Comparison of ENCODE assay signal across 17 mouse cellular contexts in genomic region chr12:16876667-16877066, GRCm38 (mm10). TPM values are rescaled to one million over a fixed set of nuclear protein-coding genes. Genes with fewer than 3 reads are reported as not detected.
DNase-seq lines count a peak whose midpoint lies in the region; ATAC-seq and TF ChIP-seq lines count a peak whose summit lies in the region.
"Had no signal": no experiment of that assay in that cellular context is flagged by ENCODE, and none has a peak within 500 bp of the region (broad histone marks: within the 10 kb centered on the region; RNA-seq: fewer than 3 reads in every experiment).

No protein-coding gene starts in this region.

- H3K4me1 ChIP-seq in heart, embryonic 11.5 days (ENCODE audit: control insufficient read depth, insufficient read depth, low read length), result peaks cover 38% of the 10 kb centered on the region
- H3K4me1 ChIP-seq in brown adipose tissue, adult 24 weeks (ENCODE audit: control insufficient read depth, insufficient read depth, insufficient read length, low read length), result peaks cover 33% of the 10 kb centered on the region
- H3K4me1 ChIP-seq in liver, embryonic 13.5 days (replicated peaks), result peaks cover 37% of the 10 kb centered on the region

- no peak overlapping the region; the same call in 1 of the 2 replicates for H3K27ac ChIP-seq in heart, embryonic 11.5 days (ENCODE audit: low read depth, low read length)
- H3K27ac ChIP-seq in layer of hippocampus, adult 2 months, result peak overlapping the region; percentile 82; the same call in 1 of the 2 replicates
- peak overlapping the region; percentile 63 for H3K27ac ChIP-seq in brown adipose tissue, adult 24 weeks (replicated peaks; ENCODE audit: low read depth, low read length)
- no peak overlapping the region for H3K27ac ChIP-seq in liver, embryonic 13.5 days

- no peak overlapping the region for H3K9ac ChIP-seq in heart, embryonic 11.5 days (ENCODE audit: low read depth, low read length)
- no peak overlapping the region for H3K9ac ChIP-seq in liver, embryonic 13.5 days
- H3K9ac ChIP-seq: hindbrain, embryonic 15.5 days had no signal

- H3K4me3 ChIP-seq in heart, embryonic 11.5 days (ENCODE audit: low read depth, low read length), result no peak overlapping the region
- H3K4me3 ChIP-seq in layer of hippocampus, adult 2 months, result no peak overlapping the region
- H3K4me3 ChIP-seq in brown adipose tissue, adult 24 weeks (ENCODE audit: insufficient read depth, low read depth, low read length), result no peak overlapping the region
- no peak overlapping the region for H3K4me3 ChIP-seq in liver, embryonic 13.5 days (replicated peaks)
- H3K4me3 ChIP-seq: hindbrain, embryonic 15.5 days; megakaryocyte, embryonic 14.5 days had no signal

- H3K27me3 ChIP-seq in heart, embryonic 11.5 days (ENCODE audit: control insufficient read depth, insufficient read depth, low read length), result no peaks in the 10 kb centered on the region
- H3K27me3 ChIP-seq in liver, embryonic 13.5 days, result no peaks in the 10 kb centered on the region
- H3K27me3 ChIP-seq: hindbrain, embryonic 15.5 days had no signal

- no peak overlapping the region for H3K4me2 ChIP-seq in heart, embryonic 11.5 days
- H3K4me2 ChIP-seq in liver, embryonic 13.5 days, result 0 out of 2 replicates have a peak overlapping the region, but pooled peaks have one; percentile 8
- H3K4me2 ChIP-seq: hindbrain, embryonic 15.5 days had no signal

- H3K36me3 ChIP-seq in heart, embryonic 11.5 days (ENCODE audit: control insufficient read depth, insufficient read depth, low read length), result no peaks in the 10 kb centered on the region
- no peaks in the 10 kb centered on the region for H3K36me3 ChIP-seq in liver, embryonic 13.5 days
- H3K36me3 ChIP-seq: G1E; hindbrain, embryonic 15.5 days had no signal

- no peak for TF ChIP-seq CTCF in layer of hippocampus, adult 2 months (conservative IDR thresholded peaks at IDR 0.05)

- WGBS in heart, embryonic 11.5 days (ENCODE audit: insufficient replicate concordance), result 41% methylated on average over 3 of the region's 3 CpGs
- 28% methylated on average over 3 of the region's 3 CpGs for WGBS in liver, embryonic 13.5 days (ENCODE audit: insufficient replicate concordance)

- no peaks in the 10 kb centered on the region for H3K9me3 ChIP-seq in heart, embryonic 11.5 days (replicated peaks; ENCODE audit: control insufficient read depth, low read length)
- no peaks in the 10 kb centered on the region for H3K9me3 ChIP-seq in liver, embryonic 13.5 days (replicated peaks)
- H3K9me3 ChIP-seq: G1E; hindbrain, embryonic 15.5 days; megakaryocyte, embryonic 14.5 days had no signal

- no peak for DNase-seq in heart, adult 18-20 months
- no peak for DNase-seq in layer of hippocampus, adult 2 months (ENCODE audit: low spot score in 2 of 2)
- no peak for DNase-seq in layer of hippocampus, adult 9-11 months
- no peak for DNase-seq in liver, embryonic 13.5 days
- no peak for DNase-seq in urinary bladder, postnatal 25 days (ENCODE audit: low spot score)
- DNase-seq: cerebellum, adult 9-10 months; gastrocnemius, postnatal 14 days; left cerebral cortex, postnatal 4 days; thymus, postnatal 25 days had no signal

- peak; percentile 10; the same call in 1 of the 2 replicates for ATAC-seq in heart, embryonic 11.5 days (replicated peaks; ENCODE audit: insufficient number of reproducible peaks, low FRiP score, low TSS enrichment)
- no peak for ATAC-seq in liver, embryonic 13.5 days (ENCODE audit: low read depth)
- ATAC-seq in erythroblast, adult 5-6 weeks (replicated peaks; ENCODE audit: low FRiP score, poor library complexity, severe bottlenecking), result no peak
- ATAC-seq: activated CD4-positive, CD25-positive, alpha-beta regulatory T cell, adult 4 months; forebrain, embryonic 14.5 days had no signal

RNA-seq across cellular contexts. Expression of gene Rock2, which starts 18.0 kb away (rescaled TPM):
- 19.8 and 22.2 TPM in 2 replicates for polyA plus RNA-seq in heart, embryonic 11.5 days (2014; fragmentation: Nextera tagmentation; extraction: Ambion mirVana)
- 10 to 100 TPM; 78.3 to 79.9 TPM for total RNA-seq in heart, adult 18-20 months (2021)
- total RNA-seq in layer of hippocampus, adult 2 months (2021), result 100 to 1,000 TPM; 131 to 133 TPM
- polyA plus RNA-seq in brown adipose tissue, adult 24 weeks (2012; ENCODE audit: insufficient read depth, insufficient read length, missing spikeins), result 31.0 and 33.4 TPM in 2 replicates
- 7.0 and 7.7 TPM in 2 replicates for polyA plus RNA-seq in liver, embryonic 13.5 days (2015; fragmentation: Nextera tagmentation; extraction: Ambion mirVana)
- 15.5 and 21.9 TPM in 2 replicates for total RNA-seq in erythroblast, adult 5-6 weeks (2015; ENCODE audit: low replicate concordance)
- 21.3 and 24.2 TPM in 2 replicates for total RNA-seq in erythroblast, adult 5-6 weeks (2017; ENCODE audit: low replicate concordance)

Comparison
In these comparisons a context has a peak if more than half of its experiments do, and no peak if none do; other contexts are left out.
1. H3K27ac ChIP-seq: peak in layer of hippocampus, adult 2 months (single experiment) and brown adipose tissue, adult 24 weeks (single experiment); none in heart, embryonic 11.5 days (single experiment) and liver, embryonic 13.5 days (single experiment).